Mouse (Mus musculus) stomach, embryonic 14.5 days (tissue): Measurements from ENCODE around the gene Mmp7. TPM values are rescaled to one million over a fixed set of nuclear protein-coding genes. Genes with fewer than 3 reads are reported as not detected.

Source experiments
- ATAC-seq: fragments of 200-750 bp; cut with Nextera tagmentation; 2 replicates; pipeline ENCODE4 v1.8.0; 2017; ENCODE audit warnings: low read depth, moderate TSS enrichment; ENCODE audit not compliant: insufficient number of reproducible peaks, insufficient read depth, low FRiP score
- H3K27ac ChIP-seq: fragments of 300-500 bp; sonication (generic); 2 replicates; pipeline ENCODE4 v1.5.1; 2014; ENCODE audit warnings: mild to moderate bottlenecking, low read length, moderate library complexity, mixed read lengths
- H3K27me3 ChIP-seq: fragments of 300-500 bp; sonication (generic); 2 replicates; pipeline ENCODE4 v1.6.1; 2014; ENCODE audit warnings: low read length, control low read depth, mixed read lengths; ENCODE audit not compliant: control insufficient read depth, insufficient read depth
- H3K36me3 ChIP-seq: fragments of 300-500 bp; sonication (generic); 2 replicates; pipeline ENCODE4 v1.6.1; 2014; ENCODE audit warnings: mild to moderate bottlenecking, control low read depth, low read length, moderate library complexity, mixed read lengths; ENCODE audit not compliant: control insufficient read depth, insufficient read depth
- H3K4me1 ChIP-seq: fragments of 300-500 bp; sonication (generic); 2 replicates; pipeline ENCODE4 v1.6.1; 2014; ENCODE audit warnings: low read length, control low read depth, mixed read lengths; ENCODE audit not compliant: control insufficient read depth, insufficient read depth
- H3K4me2 ChIP-seq: fragments of 300-500 bp; sonication (generic); replicated peaks from 2 replicates; pipeline ENCODE4 v1.6.1; 2014; ENCODE audit warnings: low read depth, low read length, control low read depth
- H3K4me3 ChIP-seq: fragments of 300-500 bp; sonication (generic); 2 replicates; pipeline ENCODE4 v1.5.1; 2014; ENCODE audit warnings: low read depth, low read length, control low read depth
- H3K9ac ChIP-seq: fragments of 300-500 bp; sonication (generic); replicated peaks from 2 replicates; pipeline ENCODE4 v1.6.1; 2014; ENCODE audit warnings: low read depth, mild to moderate bottlenecking, control low read depth, low read length, moderate library complexity, mixed read lengths
- H3K9me3 ChIP-seq: fragments of 300-500 bp; sonication (generic); 2 replicates; pipeline ENCODE4 v1.6.1; 2016; ENCODE audit warnings: low read depth, low read length, control low read depth; ENCODE audit not compliant: control insufficient read depth
- WGBS: fragments of 180-500 bp; shearing (Covaris S2); extraction: QIAGEN DNeasy Blood & Tissue Kit; methylation state at CpG from one replicate; pipeline ENCODE4 v1.1.7; 2014; 5-methylcytosine and 5-hydroxymethylcytosine counted together
- polyA plus RNA-seq: library from polyadenylated mRNA; unstranded; fragments of >200 nt; fragmentation: Nextera tagmentation; extraction: Ambion mirVana; gene quantifications from 2 replicates; pipeline ENCODE4 v1.2.1, GENCODE M21; 2014

Mmp7 gene
- 0.46 and 0.73 TPM in 2 replicates for polyA plus RNA-seq

- 53% methylated on average over 1 of the region's 1 CpGs for whole genome bisulfite sequencing
- no peaks in the 10 kb centered on the region for H3K4me1 ChIP-seq
- H3K27ac ChIP-seq, result no peak within 1 kb of the TSS
- no peaks in the 10 kb centered on the region for H3K9me3 ChIP-seq
- H3K4me2 ChIP-seq, result no peak within 1 kb of the TSS
- no peaks in the 10 kb centered on the region for H3K36me3 ChIP-seq
- ATAC-seq, result no peak
- H3K4me3 ChIP-seq, result no peak within 1 kb of the TSS
- H3K9ac ChIP-seq, result no peak within 1 kb of the TSS
- no peaks in the 10 kb centered on the region for H3K27me3 ChIP-seq
Observed at GRCm38 (mm10) chr9:7691790-7692189, at the start of gene Mmp7. Gene Mmp7, plus strand, starts transcription at chr9:7692090.

DNA sequence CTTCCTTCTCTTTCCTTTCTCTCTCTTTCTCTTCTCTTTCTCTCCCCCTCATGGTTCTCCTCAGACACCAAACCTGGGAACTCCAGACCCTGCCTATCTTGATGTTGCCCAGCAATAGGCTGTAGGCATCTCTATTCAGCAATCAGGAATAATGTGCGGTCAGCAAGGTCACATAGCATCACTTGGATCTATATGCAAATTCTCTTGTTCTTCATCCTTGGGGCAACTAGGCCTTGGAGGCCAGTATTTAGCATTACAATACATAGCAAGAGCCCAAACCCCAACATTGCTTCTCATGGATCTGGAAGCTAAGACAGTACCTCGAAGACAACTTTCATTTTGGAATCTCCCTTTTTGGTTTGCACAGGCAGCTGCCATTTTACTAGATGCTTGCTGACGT lies 44.0 kb upstream of the Mmp7 start:
- WGBS, result 95% methylated on average over 3 of the region's 3 CpGs
- Histone ChIP-seq H3K4me1 (no peaks in the 10 kb centered on the region), H3K27ac (no peak overlapping the region), H3K4me3 (no peak overlapping the region), H3K9me3 (no peaks in the 10 kb centered on the region), H3K9ac (no peak overlapping the region), H3K27me3 (no peaks in the 10 kb centered on the region), H3K4me2 (no peak overlapping the region), H3K36me3 (no peaks in the 10 kb centered on the region)
- ATAC-seq, result no peak

- Histone ChIP-seq H3K36me3 (no peaks in the 10 kb centered on the region), H3K27me3 (no peaks in the 10 kb centered on the region), H3K4me1 (no peaks in the 10 kb centered on the region), H3K27ac (no peak overlapping the region), H3K9ac (no peak overlapping the region), H3K4me3 (no peak overlapping the region), H3K9me3 (no peaks in the 10 kb centered on the region), H3K4me2 (no peak overlapping the region)
- 71% methylated on average over 5 of the region's 5 CpGs for WGBS
- ATAC-seq, result no peak
Observed at GRCm38 (mm10) chr9:7650397-7651180, 41.3 kb upstream of the Mmp7 start.

- no peaks in the 10 kb centered on the region for H3K27me3 ChIP-seq
- 65% methylated on average over 5 of the region's 5 CpGs for WGBS
- no peak for ATAC-seq
- no peaks in the 10 kb centered on the region for H3K9me3 ChIP-seq
- no peaks in the 10 kb centered on the region for H3K36me3 ChIP-seq
- H3K9ac ChIP-seq, result no peak overlapping the region
- no peaks in the 10 kb centered on the region for H3K4me1 ChIP-seq
- no peak overlapping the region for H3K27ac ChIP-seq
- H3K4me3 ChIP-seq, result no peak overlapping the region
- no peak overlapping the region for H3K4me2 ChIP-seq
Observed at GRCm38 (mm10) chr9:7652351-7653085, 39.4 kb upstream of the Mmp7 start.

- H3K4me2 ChIP-seq, result no peak overlapping the region
Observed at GRCm38 (mm10) chr9:7657946-7658345, 33.9 kb upstream of the Mmp7 start.

GRCm38 (mm10) chr9:7659469-7660020 lies 32.3 kb upstream of the Mmp7 start:
- Histone ChIP-seq H3K9me3 (no peaks in the 10 kb centered on the region), H3K36me3 (no peaks in the 10 kb centered on the region), H3K27ac (no peak overlapping the region), H3K4me1 (no peaks in the 10 kb centered on the region), H3K9ac (no peak overlapping the region), H3K4me2 (no peak overlapping the region), H3K4me3 (no peak overlapping the region), H3K27me3 (no peaks in the 10 kb centered on the region)
- 62% methylated on average over 6 of the region's 6 CpGs for WGBS
- no peak for ATAC-seq

More at GRCm38 (mm10) chr9:7657946-7658345, 33.9 kb upstream of the Mmp7 start:
- Histone ChIP-seq H3K9me3 (no peaks in the 10 kb centered on the region), H3K4me3 (no peak overlapping the region), H3K9ac (no peak overlapping the region), H3K36me3 (no peaks in the 10 kb centered on the region), H3K27ac (no peak overlapping the region), H3K4me1 (no peaks in the 10 kb centered on the region), H3K27me3 (no peaks in the 10 kb centered on the region)
- WGBS, result 77% methylated on average over 4 of the region's 4 CpGs
- ATAC-seq, result no peak

- no peak overlapping the region for H3K4me3 ChIP-seq
- 86% methylated on average over 1 of the region's 1 CpGs for WGBS
- no peak for ATAC-seq
- no peaks in the 10 kb centered on the region for H3K36me3 ChIP-seq
- no peak overlapping the region for H3K9ac ChIP-seq
- H3K9me3 ChIP-seq, result no peaks in the 10 kb centered on the region
- no peaks in the 10 kb centered on the region for H3K27me3 ChIP-seq
- no peaks in the 10 kb centered on the region for H3K4me1 ChIP-seq
- H3K27ac ChIP-seq, result no peak overlapping the region
- no peak overlapping the region for H3K4me2 ChIP-seq
Observed at GRCm38 (mm10) chr9:7661371-7661770, 30.5 kb upstream of the Mmp7 start.

GRCm38 (mm10) chr9:7669674-7670073 lies 22.2 kb upstream of the Mmp7 start:
- Histone ChIP-seq H3K4me3 (no peak overlapping the region), H3K4me2 (no peak overlapping the region), H3K27ac (no peak overlapping the region), H3K9ac (no peak overlapping the region), H3K36me3 (no peaks in the 10 kb centered on the region), H3K9me3 (no peaks in the 10 kb centered on the region), H3K27me3 (no peaks in the 10 kb centered on the region), H3K4me1 (no peaks in the 10 kb centered on the region)
- WGBS, result 83% methylated on average over 1 of the region's 1 CpGs
- ATAC-seq, result no peak
